Mouse (Mus musculus) ovary, postnatal 10 days (tissue): ENCODE results near the gene Acot6.
"Not testable (repeated sequence)": the region's sequence is repeated elsewhere in the genome, so short reads cannot be mapped to it uniquely, and the experiment has no call there.

Source experiments
- DNase-seq: peaks from one replicate; pipeline ENCODE4 v3.0.0; 2022; ENCODE audit warnings: low spot score

Gene Acot6

DNA sequence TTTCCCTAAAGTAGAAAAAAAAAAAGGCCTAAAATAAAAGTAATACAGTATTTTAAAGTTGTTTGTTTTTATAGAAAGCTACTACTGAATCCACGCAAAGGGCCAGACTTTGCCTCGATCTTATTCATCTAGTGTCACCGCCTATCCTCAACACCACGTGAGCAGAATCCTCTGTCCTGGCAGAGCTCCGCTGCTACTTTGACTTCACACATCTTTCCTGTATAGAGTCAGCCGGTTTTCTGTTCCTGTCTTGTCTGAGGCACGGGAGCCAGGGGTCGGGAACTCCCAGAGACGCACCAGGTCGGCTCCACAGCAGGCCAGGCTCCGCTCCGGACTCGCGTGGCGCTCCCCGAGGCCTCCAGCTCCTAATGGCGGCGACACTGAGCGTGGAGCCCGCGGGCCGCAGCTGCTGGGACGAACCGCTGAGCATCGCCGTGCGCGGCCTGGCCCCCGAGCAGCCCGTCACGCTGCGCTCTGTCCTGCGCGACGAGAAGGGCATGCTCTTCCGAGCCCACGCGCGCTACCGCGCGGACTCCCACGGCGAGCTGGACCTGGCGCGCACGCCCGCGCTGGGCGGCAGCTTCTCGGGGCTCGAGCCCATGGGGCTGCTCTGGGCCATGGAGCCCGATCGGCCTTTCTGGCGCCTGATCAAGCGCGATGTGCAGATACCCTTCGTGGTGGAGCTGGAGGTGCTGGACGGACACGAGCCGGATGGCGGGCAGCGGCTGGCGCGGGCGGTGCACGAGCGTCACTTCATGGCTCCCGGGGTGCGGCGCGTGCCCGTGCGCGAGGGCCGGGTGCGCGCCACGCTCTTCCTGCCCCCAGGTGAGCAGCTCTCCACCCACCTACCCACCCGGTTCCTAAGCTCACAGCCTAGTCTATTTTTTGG, at the start of gene Acot6:
Gene Acot6, plus strand, starts transcription at position 51 of the 889 bp plus-strand sequence.
- DNase-seq: peak; percentile 18

DNA sequence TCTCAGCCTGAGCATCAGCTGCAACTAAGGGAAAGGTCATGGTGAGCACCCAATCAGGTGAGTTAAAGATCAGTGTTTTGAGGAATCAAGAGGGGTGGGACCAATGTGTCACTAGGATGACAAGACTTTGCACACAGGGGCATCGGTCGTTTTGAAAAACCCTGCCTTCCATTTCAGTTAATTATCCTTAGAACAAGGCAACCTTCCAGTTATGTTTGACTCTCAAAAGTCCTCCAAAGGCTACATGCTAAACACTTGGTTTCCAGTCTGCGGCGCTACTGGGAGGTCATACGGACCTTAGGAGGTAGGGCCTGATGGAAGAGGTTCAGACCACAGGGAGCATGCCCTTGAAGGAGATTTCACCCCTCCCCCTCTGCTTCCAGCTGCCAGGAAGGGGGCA, 49.7 kb upstream of the Acot6 start:
- DNase-seq: not testable (repeated sequence)

DNA sequence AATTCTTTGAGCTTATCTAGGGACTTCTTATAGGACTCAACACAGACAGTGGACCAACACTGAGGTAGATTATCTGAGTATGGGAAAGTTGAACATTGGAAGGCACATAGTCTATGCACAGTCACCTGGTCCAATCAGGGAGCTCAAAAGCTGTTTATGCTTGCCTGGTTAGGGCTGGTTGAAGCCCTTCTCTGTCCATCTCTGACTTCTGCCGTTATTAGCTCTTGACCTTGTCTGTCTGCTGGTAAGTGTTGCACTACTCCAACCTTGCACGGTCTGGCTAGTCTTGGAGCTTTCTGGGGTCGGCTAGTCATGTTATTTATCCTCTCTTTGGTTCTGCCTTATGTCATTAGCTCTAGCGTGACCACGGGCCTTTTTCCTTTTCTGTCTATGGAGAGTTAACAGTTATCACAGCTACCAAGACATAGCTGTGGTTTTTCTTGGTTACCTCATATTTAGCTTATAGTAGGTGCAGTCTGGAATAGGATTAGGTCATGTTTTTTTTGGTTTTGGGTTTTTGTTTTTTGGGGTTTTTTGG, 48.4 kb upstream of the Acot6 start, which contains the start of gene Acot3:
Gene Acot3, plus strand, starts transcription at position 208 of the 538 bp plus-strand sequence.
- DNase-seq: no peak

DNA sequence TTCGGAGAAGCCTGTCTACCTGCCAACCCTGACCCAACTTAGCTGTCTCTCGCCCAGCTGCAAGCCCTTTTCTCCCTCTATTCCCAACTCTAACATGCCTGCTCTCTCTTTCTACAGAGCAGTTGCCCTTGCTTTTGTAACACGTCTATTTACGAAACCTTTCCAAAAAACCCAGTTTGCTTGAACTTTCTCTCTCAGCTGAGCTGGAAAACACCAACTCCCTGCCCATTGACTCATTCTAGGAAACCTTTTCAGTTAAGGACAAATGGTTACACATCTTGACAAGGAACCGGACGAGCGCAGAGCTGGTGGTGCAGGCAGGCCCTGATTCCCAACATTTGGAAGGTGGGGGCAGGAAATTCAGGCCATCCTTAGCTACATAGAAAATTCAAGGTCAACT, 47.8 kb upstream of the Acot6 start:
- DNase-seq: no peak

DNA sequence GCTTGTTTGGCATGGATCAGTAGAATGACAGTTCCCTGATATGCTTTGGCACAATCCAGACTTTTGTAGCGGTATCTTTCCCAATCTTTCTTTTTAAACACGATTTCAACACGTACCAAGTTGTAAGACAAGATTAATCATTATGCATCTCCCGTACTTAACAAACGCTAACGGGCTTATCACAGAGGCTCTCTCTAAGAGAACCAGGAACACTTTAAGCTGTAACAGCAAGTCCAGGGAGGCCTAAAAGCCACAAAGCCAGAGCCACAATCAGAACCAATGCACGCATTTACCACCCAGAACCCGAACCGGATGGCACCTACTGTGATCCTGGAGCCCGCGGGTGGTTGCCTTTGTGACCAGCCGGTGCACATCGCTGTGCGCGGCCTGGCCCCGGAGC, 47.3 kb upstream of the Acot6 start:
- DNase-seq: no peak

DNA sequence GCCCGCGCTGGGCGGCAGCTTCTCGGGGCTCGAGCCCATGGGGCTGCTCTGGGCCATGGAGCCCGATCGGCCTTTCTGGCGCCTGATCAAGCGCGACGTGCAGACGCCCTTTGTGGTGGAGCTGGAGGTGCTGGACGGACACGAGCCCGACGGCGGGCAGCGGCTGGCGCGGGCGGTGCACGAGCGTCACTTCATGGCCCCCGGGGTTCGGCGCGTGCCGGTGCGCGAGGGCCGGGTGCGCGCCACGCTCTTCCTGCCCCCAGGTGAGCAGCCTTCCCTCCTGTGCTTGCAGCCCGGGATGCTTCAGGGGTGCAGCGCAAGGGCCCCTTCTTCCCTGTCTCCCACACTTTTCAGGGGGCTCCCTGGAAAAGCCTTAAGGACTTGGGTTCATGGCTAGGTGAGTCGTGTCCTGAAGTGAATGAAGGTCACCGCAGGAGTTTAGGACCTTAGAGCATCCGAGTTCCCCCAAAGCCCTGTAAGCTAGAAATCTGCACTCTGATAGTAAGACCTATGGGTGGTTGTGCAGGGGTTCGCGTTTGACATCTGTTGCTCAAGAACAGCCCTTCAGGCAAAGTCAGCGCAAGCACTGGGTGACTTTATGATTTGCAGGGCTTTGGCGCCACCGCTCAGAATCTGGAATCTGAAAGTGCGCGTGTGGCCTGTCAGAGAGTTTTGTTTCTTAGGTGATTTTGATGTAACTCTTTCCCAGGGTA, 46.6 kb upstream of the Acot6 start:
- DNase-seq: no peak

DNA sequence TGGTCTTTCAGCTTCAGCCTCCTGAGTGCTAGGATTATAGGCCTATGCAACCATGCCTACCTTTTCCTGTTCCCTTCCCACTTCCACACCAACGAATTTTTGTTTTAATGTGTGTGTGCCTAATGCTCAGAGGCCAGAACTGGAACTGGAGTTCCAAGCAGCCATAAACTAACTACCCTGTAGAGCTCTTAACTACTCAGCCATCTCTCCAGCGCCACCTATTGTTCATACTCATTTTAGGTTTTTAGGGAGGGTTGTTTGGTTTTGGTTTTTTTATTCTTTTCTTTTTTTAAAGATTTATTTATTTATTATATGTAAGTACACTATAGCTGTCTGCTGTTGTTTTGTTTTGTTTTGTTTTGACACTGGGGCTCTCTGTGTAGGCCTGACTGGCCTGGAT, 39.5 kb upstream of the Acot6 start:
- DNase-seq: no peak

DNA sequence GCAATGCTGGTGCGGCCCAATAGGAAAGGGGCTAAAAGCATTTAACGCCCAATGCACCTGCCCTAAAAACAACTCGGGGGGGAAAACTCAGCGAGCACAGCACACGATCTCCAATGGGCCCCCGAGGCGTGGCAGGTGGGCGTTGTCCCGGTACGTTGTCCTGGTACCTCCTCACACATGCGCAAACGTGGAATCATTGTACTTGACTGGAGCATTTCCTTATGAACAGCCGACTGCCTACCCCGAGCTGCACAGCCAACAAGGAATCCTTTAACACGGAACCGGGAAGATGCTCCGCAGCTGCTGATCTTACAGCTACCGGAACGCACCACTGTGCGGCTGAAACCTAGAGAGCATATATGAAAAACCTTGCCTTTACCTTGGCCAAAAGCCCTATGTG, 38.1 kb upstream of the Acot6 start:
- DNase-seq: no peak

DNA sequence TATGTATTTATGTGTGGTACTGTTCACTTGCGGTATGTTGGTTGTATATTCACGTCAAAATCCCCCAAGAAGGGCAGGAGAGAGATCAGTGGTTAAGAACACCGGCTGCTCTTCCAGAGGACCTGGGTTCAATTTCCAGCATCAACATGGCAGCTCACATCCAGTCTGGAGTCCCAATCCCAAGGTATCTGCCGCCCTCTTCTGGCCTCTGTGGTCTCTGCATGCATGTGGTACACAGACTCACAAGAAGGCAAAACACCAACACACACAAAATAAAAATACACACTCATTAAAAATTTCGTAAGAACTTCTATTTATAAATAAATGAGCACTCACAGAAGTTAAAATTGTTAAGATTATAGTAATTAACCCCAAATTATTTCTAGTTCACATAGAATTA, 37.2 kb upstream of the Acot6 start:
- DNase-seq: no peak

DNA sequence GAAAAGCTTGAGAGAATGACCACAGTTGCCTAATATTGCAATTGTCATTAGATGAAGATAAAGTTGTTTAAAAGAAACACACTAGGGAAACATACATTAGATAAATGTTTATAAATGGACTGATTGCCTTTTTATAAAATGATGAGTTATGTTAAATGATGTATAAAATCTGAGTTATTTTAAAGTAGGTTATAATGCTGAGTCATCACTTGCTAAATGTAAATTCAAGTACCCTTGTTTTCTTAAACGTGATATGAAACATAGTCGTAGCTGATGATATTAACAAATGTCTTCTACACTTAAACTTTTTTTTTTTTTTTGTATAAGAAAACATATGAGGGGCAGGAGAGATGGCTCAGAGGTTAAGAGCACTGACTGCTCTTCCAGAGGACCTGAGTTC, 36.6 kb upstream of the Acot6 start:
- DNase-seq: no peak

DNA sequence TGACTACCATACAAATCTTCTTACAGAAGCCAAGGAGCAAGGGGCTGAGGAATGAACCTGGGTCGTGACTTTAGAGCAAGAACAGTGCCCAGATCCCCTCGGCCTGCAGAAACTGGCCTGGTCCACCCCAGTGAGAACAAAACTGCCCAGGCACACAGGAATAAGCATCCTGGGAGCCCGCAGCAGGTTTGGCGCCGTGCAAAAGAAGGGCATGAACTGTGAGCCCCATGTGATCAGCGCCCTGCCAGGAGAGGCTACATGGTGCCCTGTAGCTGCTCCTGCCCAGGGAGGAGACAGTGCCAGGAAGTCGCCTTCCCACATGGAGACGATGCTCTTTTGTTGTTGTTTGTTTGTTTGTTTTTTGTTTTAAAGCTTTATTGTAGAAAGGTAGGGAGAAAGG, 35.8 kb upstream of the Acot6 start:
- no peak for DNase-seq

DNA sequence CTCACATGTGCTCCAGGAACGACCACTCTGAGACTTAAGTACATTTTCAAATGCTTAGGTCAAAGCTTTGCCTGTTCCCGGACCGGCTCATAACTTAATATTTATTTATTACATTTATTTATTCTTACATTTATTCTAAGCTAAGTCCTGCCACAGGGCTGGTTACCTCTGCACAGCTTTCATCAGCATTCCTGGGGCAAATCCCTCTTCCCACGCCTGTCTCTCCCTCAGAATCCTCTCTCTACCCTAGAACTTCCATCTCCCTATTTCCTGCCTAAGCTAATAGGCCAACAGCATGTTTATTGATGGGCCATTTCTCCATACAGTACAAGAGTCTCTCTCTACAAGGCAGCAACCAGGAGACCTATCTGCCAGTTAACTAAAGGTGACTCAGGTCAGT, 32.7 kb upstream of the Acot6 start:
- DNase-seq: no peak

DNA sequence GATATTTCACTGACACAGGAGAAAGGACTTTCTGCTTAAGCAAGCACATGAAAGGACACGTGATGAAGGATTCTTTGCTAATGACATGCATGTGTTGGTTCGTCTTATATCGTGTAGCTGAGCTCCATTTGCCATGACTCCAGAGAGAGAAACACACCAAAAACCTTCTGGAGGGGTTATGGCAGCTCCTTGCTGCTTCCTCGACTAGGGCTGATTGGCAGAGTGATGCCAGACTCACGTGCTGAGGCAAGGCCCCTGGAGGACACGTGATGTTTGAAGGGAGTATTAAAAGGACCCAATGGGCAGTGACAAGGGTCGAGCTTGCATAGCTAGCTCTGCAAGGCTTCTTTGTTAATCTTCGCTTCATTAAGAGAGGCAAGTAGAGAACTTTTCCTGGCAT, 32.2 kb upstream of the Acot6 start:
- no peak for DNase-seq

DNA sequence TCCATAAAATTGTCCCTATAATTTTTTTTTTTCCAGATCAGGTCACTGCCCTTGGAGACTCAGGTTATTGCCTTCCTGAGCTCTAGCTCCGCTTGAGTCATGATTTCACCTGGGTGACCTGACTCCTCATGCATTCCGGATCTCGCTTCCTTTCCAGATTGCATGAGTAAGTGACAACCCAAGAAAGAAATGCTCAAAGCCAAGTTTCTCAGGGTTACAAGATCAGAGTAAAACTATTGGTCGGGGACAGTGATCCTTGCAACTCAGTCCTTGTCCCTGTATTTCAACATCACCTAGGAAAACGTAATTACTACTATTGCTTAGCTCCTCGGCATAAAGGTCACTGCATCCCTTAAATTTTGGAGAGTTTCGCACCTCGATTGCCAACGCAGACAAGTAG, 31.5 kb upstream of the Acot6 start, which contains the start of gene Acot5:
Gene Acot5, plus strand, starts transcription at position 340 of the 400 bp plus-strand sequence.
- DNase-seq: no peak

DNA sequence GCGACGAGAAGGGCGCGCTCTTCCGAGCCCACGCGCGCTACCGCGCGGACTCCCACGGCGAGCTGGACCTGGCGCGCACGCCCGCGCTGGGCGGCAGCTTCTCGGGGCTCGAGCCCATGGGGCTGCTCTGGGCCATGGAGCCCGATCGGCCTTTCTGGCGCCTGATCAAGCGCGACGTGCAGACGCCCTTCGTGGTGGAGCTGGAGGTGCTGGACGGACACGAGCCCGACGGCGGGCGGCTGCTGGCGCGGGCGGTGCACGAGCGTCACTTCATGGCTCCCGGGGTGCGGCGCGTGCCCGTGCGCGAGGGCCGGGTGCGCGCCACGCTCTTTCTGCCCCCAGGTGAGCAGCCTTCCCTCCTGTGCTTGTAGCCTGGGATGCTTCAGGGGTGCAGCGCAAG, 30.9 kb upstream of the Acot6 start:
- DNase-seq: peak; percentile 11

DNA sequence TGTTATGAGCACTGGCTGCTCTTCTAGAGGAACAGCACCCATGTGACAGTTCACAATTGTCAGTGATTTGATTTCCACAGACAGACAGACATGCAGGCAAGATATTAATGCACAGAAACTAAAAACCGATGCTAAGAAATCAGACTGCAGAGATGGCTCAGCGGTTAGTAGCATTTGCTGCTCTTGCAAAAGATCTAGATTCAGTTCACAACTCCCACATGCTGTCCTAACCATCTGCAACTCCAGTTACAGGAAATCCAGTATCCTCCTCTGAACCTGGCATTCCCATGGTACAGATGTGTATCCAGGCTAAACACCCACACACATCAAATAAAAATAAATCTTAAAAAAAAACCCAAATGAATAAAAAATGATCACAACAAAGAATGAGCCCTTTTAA, 28.8 kb upstream of the Acot6 start:
- DNase-seq: no peak

DNA sequence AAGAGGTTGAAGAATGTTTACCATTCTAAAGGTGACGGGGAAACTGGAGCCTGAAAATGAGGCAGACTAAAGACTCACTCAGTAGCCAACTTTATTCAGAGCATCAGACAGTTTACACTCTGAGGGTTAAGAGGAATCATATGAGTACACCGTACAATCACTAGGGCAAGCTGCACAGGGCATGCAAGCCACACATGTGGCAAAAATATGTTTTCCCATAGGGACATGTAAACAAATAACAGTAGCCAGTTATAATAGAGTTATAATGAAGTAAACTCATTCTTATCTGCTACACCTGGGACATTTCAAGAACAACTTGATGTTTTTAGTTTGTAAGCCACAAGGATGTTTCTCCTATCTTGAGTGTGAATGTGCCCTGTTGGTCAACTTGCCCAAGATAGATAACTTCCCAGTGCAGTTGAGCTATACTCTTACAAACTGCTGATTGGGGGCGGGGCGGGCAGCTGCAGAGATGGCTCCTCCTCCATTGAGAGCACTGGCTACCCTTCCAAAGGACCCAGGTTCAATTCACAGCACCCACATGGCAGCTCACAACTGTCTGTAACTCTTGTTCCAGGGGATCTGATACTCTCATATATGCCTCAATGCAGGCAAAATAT, 23.0 kb upstream of the Acot6 start:
- DNase-seq: no peak

DNA sequence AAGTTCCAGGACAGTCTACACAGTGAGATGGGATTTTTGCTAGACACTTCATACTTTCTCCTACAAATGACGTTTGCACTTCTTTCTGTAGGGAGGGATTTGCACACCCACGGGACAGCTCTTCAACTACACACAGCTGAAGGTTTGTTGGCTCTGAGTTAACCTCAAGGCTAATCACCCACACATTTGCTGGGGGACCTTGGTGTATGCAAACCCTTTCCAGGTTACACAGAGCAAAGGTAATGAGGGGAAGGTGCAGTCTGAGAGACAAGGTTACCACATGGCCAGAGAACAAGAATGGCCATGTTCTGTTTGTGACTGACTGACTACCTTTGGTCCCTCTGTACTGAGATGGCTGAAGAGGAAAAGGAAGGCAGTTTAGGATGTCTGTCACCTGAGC, 16.6 kb upstream of the Acot6 start:
- no peak for DNase-seq

DNA sequence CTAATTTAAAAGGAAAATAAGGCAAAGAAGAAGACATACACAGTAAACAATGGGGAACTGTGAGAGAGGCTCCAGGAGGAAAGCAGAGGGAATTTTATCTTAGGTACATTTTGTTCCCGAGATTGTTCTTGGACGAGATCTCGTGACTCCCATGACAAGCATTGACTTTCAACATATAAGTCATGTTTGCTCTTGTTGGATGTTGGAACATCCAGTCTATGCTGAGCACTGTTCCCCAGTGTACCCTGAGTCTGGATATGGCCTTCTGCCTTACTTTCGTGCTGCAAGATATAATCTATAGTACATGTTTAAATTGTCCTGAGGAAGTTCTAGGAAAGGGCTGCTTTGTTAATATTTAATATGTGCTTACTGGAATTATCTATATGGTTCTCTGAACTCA, 15.9 kb upstream of the Acot6 start:
- no peak for DNase-seq

DNA sequence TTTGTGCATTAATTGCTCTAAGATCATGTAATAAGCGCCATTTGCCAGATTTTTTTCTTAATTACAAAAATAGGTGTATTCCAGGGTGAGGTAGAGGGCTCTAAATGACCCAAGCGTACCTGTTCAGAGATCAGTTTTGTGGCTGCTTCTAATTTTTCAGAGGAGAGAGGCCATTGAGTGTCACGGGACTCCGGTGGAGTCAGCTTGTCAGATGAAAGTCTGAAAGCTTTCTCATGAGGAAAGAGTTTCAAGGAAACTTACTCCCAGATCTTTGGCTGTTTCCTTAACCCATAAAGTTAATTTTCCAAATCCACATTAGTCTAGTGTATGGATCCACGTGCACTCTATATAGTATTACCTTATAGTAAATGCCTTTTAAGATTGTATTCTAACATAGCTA, 5.8 kb upstream of the Acot6 start:
- DNase-seq: not testable (repeated sequence)

DNA sequence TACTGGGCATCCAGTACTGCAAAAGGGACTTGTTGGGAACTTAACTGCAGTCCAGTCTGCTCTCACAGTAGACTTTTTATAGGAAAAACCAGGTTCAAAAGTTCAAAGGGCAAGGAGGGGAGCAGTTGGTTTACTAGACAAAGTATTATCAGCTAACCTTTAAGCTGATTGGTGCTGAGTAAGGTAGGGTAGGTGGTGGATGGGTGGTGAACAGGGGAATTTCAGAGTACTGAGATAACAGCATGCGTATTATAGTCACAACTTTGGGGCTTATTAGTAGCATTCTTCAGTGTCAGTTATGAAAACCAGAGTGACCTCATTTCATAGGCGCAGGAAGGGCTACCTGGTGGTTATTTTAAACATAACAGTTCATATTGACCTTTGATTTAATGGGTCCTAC, 849 bp upstream of the Acot6 start:
- no peak for DNase-seq

DNA sequence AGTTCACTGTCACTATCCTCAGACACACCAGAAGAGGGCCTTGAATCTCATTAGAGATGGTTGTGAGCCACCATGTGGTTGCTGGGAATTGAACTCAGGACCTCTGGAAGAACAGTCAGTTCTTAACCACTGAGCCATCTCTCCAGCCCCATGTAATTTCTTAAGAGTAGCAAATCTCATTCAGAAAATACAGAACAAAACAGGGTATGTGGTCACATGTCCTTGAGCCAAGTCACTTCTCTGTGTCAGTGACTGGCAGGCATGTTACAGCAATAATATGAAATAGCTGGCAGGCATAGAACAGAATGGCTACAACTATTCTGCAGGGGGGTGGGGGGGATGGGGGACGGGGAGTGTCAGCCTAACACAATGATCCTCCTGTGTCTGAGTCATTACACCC, 383 bp upstream of the Acot6 start:
- no peak for DNase-seq

DNA sequence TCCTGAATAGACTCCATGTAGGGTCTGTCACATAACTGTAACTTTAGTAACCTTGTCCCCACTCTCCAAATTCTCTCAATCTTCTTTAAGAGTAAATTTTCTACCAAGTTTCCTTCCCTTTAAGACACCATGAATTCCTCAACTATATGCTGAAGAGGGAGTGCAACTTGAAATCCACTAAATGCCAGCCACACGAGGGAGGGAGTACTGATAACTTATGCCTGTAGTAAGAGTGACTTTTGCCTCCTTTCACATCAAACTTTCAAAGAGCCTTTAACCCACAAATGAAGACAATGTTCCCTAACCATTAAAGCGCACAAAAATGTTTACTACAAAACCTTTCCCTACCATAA, 1.0 kb downstream of the Acot6 start:
- no peak for DNase-seq
